Mouse (Mus musculus): Measurements from ENCODE around the gene Zfp235. TPM values are rescaled to one million over a fixed set of nuclear protein-coding genes. Genes with fewer than 3 reads are reported as not detected.

The Zfp235 gene
- polyA plus RNA-seq, 1 experiment, result not detected

DNA sequence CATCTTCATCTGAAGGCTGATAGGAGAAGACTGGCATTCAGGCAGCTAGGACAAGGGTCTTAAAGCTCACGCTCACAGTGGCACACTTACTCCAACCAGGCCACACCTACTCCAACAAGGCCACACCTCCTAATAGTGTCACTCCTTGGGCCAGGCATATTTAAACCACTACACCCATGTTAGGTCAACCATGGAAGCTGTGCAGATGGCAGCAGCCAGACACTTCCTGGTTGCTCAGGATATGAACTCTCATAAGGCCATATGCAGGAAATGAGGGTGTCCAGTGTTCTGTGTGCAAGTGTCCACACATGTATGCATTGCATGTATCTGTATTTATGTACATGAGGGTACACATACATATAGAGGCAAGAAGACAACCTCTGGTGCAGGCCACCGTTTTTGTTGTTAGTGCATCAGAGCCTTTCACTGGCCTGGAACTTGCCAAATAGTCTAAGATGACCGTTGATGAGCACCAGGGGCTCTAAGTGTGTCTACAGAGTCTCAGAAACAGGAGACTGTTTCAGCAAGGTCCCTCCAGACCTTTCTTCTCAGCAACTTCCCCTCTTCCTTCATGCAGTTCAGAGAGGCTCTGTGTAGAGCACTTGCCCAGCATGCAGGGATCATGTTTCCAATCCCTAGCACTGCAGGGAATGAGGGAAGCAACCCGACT lies 55.1 kb downstream of the Zfp235 start:
- WGBS, result 64% methylated on average over 4 of the region's 4 CpGs
- TF ChIP-seq CTCF (IDR thresholded peaks at IDR 0.05; ENCODE audit: insufficient read depth, low read depth, low read length) (no peak), POLR2A (IDR thresholded peaks at IDR 0.05; ENCODE audit: insufficient read depth, low read depth, low read length) (no peak)
- no peak overlapping the region for H3K4me3 ChIP-seq (ENCODE audit: insufficient read depth, low read depth, low read length)

DNA sequence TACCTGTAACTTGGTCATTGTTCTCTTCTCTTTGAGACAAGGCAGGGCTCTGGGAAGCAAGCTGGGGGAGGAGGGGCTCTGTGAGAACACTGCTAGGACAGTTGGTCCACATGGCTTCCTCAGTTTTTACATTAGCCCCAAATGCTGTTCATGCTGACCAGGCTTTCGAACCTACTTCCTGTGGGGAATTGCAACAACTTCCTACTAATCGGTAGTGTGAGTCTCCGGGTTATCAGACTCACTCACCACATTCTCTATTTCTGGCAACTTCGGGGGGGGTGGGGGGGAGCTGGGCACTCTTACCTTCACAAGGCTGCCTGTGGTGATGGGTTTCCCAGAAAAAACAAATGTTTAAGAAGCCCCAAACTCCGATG lies 55.6 kb downstream of the Zfp235 start:
- 74% methylated on average over 5 of the region's 5 CpGs for WGBS
- Histone ChIP-seq H3K4me3 (ENCODE audit: insufficient read depth, low read depth, low read length) (no peak overlapping the region), H3K27ac (ENCODE audit: insufficient read depth, low read depth, low read length) (no peak overlapping the region), H3K4me1 (ENCODE audit: control insufficient read depth, insufficient read depth, low read length) (no peaks in the 10 kb centered on the region)
- TF ChIP-seq POLR2A (IDR thresholded peaks at IDR 0.05; ENCODE audit: insufficient read depth, low read depth, low read length), result no peak
- TF ChIP-seq CTCF (IDR thresholded peaks at IDR 0.05; ENCODE audit: insufficient read depth, low read depth, low read length), result no peak

More for the DNA sequence above, 55.1 kb downstream of the Zfp235 start:
- no peak overlapping the region for H3K27ac ChIP-seq (ENCODE audit: insufficient read depth, low read depth, low read length)
- no peaks in the 10 kb centered on the region for H3K4me1 ChIP-seq (ENCODE audit: control insufficient read depth, insufficient read depth, low read length)

DNA sequence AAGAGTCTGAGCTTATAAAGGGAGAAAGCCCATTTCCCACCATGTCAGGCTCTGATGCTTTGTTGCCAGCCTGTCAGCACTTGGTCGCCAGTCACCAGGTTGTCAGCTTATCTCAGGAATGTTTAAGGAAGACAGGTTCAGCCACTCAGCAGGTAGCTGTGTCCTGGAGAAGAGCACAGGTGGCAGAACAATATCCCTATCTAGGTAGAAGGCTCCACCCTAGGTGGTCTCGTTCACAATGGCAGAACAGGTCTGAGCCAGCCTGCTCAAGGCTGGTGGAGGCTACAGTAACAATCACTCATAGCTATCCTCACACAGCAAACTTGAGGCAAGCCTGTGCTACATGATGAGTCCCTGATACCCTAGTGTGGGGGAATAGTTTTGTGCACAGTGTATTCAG lies 57.4 kb downstream of the Zfp235 start:
- 92% methylated on average over 2 of the region's 2 CpGs for WGBS
- H3K4me3 ChIP-seq (ENCODE audit: insufficient read depth, low read depth, low read length), result no peak overlapping the region
- TF ChIP-seq CTCF (IDR thresholded peaks at IDR 0.05; ENCODE audit: insufficient read depth, low read depth, low read length), result no peak
- no peak for TF ChIP-seq POLR2A (IDR thresholded peaks at IDR 0.05; ENCODE audit: insufficient read depth, low read depth, low read length)
- H3K27ac ChIP-seq (ENCODE audit: insufficient read depth, low read depth, low read length), result no peak overlapping the region
- H3K4me1 ChIP-seq (ENCODE audit: control insufficient read depth, insufficient read depth, low read length), result no peaks in the 10 kb centered on the region

Other genes starting within 250 kb of the Zfp235 start
- gene Vmn1r178, start 242.2 kb upstream of the Zfp235 start, polyA plus RNA-seq (2012; ENCODE audit: insufficient read depth, insufficient read length, low replicate concordance, missing spikeins), result not detected in 2 replicates
- not detected in 2 replicates for gene Vmn1r179, start 207.2 kb upstream of the Zfp235 start, polyA plus RNA-seq (2012; ENCODE audit: insufficient read depth, insufficient read length, low replicate concordance, missing spikeins)
- gene Vmn1r180, start 183.5 kb upstream of the Zfp235 start, polyA plus RNA-seq (2012; ENCODE audit: insufficient read depth, insufficient read length, low replicate concordance, missing spikeins), result not detected in 2 replicates
- gene Vmn1r181, start 159.6 kb upstream of the Zfp235 start, polyA plus RNA-seq (2012; ENCODE audit: insufficient read depth, insufficient read length, low replicate concordance, missing spikeins), result not detected in 2 replicates
- gene V1rd19, start 132.5 kb upstream of the Zfp235 start, polyA plus RNA-seq (2012; ENCODE audit: insufficient read depth, insufficient read length, low replicate concordance, missing spikeins), result not detected in 2 replicates
- not detected in 2 replicates for gene Vmn1r183, start 80.9 kb upstream of the Zfp235 start, polyA plus RNA-seq (2012; ENCODE audit: insufficient read depth, insufficient read length, low replicate concordance, missing spikeins)
- gene Zfp180, start 52.2 kb upstream of the Zfp235 start, polyA plus RNA-seq (2012; ENCODE audit: insufficient read depth, insufficient read length, low replicate concordance, missing spikeins), result not detected in 2 replicates
- not detected in 2 replicates for gene Zfp112, start 21.9 kb upstream of the Zfp235 start, polyA plus RNA-seq (2012; ENCODE audit: insufficient read depth, insufficient read length, low replicate concordance, missing spikeins)
- not detected in 2 replicates for gene Zfp114, start 40.9 kb downstream of the Zfp235 start, polyA plus RNA-seq (2012; ENCODE audit: insufficient read depth, insufficient read length, low replicate concordance, missing spikeins)
- gene Zfp111, start 77.3 kb downstream of the Zfp235 start, polyA plus RNA-seq (2012; ENCODE audit: insufficient read depth, insufficient read length, low replicate concordance, missing spikeins), result not detected in 2 replicates
- not detected in 2 replicates for gene Zfp109, start 103.4 kb downstream of the Zfp235 start, polyA plus RNA-seq (2012; ENCODE audit: insufficient read depth, insufficient read length, low replicate concordance, missing spikeins)
- not detected in 2 replicates for gene Zfp108, start 120.6 kb downstream of the Zfp235 start, polyA plus RNA-seq (2012; ENCODE audit: insufficient read depth, insufficient read length, low replicate concordance, missing spikeins)
- gene Zfp93, start 136.3 kb downstream of the Zfp235 start, polyA plus RNA-seq (2012; ENCODE audit: insufficient read depth, insufficient read length, low replicate concordance, missing spikeins), result not detected in 2 replicates
- gene Zfp61, start 167.1 kb downstream of the Zfp235 start, polyA plus RNA-seq (2012; ENCODE audit: insufficient read depth, insufficient read length, low replicate concordance, missing spikeins), result not detected in 2 replicates
- gene Zfp94, start 182.5 kb downstream of the Zfp235 start, polyA plus RNA-seq (2012; ENCODE audit: insufficient read depth, insufficient read length, low replicate concordance, missing spikeins), result not detected in 2 replicates
- not detected in 2 replicates for gene Tescl, start 199.8 kb downstream of the Zfp235 start, polyA plus RNA-seq (2012; ENCODE audit: insufficient read depth, insufficient read length, low replicate concordance, missing spikeins)
- gene Lypd5, start 215.0 kb downstream of the Zfp235 start, polyA plus RNA-seq (2012; ENCODE audit: insufficient read depth, insufficient read length, low replicate concordance, missing spikeins), result not detected in 2 replicates
- gene Kcnn4, start 236.1 kb downstream of the Zfp235 start, polyA plus RNA-seq (2012; ENCODE audit: insufficient read depth, insufficient read length, low replicate concordance, missing spikeins), result not detected in 2 replicates

All from olfactory bulb, adult 2 months (tissue).